Mouse (Mus musculus) limb, embryonic 14.5 days (tissue): ENCODE results near the gene Ang2. TPM values are rescaled to one million over a fixed set of nuclear protein-coding genes. Genes with fewer than 3 reads are reported as not detected.
"Not testable (repeated sequence)": the region's sequence is repeated elsewhere in the genome, so short reads cannot be mapped to it uniquely, and the experiment has no call there.

Experiments
- ATAC-seq: fragments of 200-750 bp; cut with Nextera tagmentation; 2 replicates; pipeline ENCODE4 v1.8.0; 2017; ENCODE audit warnings: low read depth, moderate number of reproducible peaks, moderate TSS enrichment; ENCODE audit not compliant: low FRiP score
- DNase-seq: peaks from one replicate; pipeline ENCODE4 v3.0.0-alpha.2; 2015; ENCODE audit warnings: low spot score
- H3K27ac ChIP-seq: fragments of 300-500 bp; sonication (generic); replicated peaks from 2 replicates; pipeline ENCODE4 v1.5.1; 2014; ENCODE audit warnings: low read depth, mild to moderate bottlenecking, low read length, moderate library complexity, mixed read lengths
- H3K27me3 ChIP-seq: fragments of 300-500 bp; sonication (generic); 2 replicates; pipeline ENCODE4 v1.6.1; 2014; ENCODE audit warnings: low read length, mixed read lengths; ENCODE audit not compliant: control insufficient read depth, insufficient read depth
- H3K36me3 ChIP-seq: fragments of 300-500 bp; sonication (generic); 2 replicates; pipeline ENCODE4 v1.6.1; 2014; ENCODE audit warnings: mild to moderate bottlenecking, low read length, moderate library complexity, mixed read lengths; ENCODE audit not compliant: control insufficient read depth, insufficient read depth
- H3K4me1 ChIP-seq: fragments of 300-500 bp; sonication (generic); 2 replicates; pipeline ENCODE4 v1.6.1; 2014; ENCODE audit warnings: antibody characterized with exemption, low read length, mixed read lengths; ENCODE audit not compliant: control insufficient read depth, insufficient read depth
- H3K4me2 ChIP-seq: fragments of 300-500 bp; sonication (generic); replicated peaks from 2 replicates; pipeline ENCODE4 v1.6.1; 2014; ENCODE audit warnings: low read depth, mild to moderate bottlenecking, low read length, moderate library complexity; ENCODE audit not compliant: severe bottlenecking
- H3K4me3 ChIP-seq: fragments of 300-500 bp; sonication (generic); replicated peaks from 2 replicates; pipeline ENCODE4 v1.5.1; 2014; ENCODE audit warnings: low read length
- H3K9ac ChIP-seq: fragments of 300-500 bp; sonication (generic); 2 replicates; pipeline ENCODE4 v1.6.1; 2014; ENCODE audit warnings: mild to moderate bottlenecking, low read depth, low read length, moderate library complexity; ENCODE audit not compliant: severe bottlenecking
- H3K9me3 ChIP-seq: fragments of 300-500 bp; sonication (generic); 2 replicates; pipeline ENCODE4 v1.6.1; 2016; ENCODE audit warnings: low read length; ENCODE audit not compliant: control insufficient read depth
- POLR2A ChIP-seq: fragments of 200-500 bp; IDR thresholded peaks from 2 replicates; pipeline ENCODE4 v1.8.0; 2012; ENCODE audit warnings: inconsistent platforms, mild to moderate bottlenecking, moderate library complexity, borderline replicate concordance; ENCODE audit not compliant: insufficient read depth, insufficient read length; ENCODE audit errors: extremely low read depth
- WGBS: fragments of 180-500 bp; shearing (Covaris S2); extraction: QIAGEN DNeasy Blood & Tissue Kit; methylation state at CpG from one replicate; pipeline ENCODE4 v1.1.7; 2014; 5-methylcytosine and 5-hydroxymethylcytosine counted together
- polyA plus RNA-seq, 2 experiments: library from polyadenylated mRNA; depleted of rRNA in 1 of 2; stranded (reverse) in 1 of 2; unstranded in 1 of 2; fragments of >200 nt; fragmentation: Nextera tagmentation in 1 of 2; extraction: Ambion mirVana in 1 of 2; gene quantifications; 2 replicates each; pipeline versions ENCODE4 v1.2.1 to v1.2.3; 2012 to 2014

Gene Ang2
- polyA plus RNA-seq (2012; rRNA removed) = not detected in 2 replicates
- polyA plus RNA-seq (2014; fragmentation: Nextera tagmentation; extraction: Ambion mirVana) = not detected in 2 replicates

GRCm38 (mm10) chr14:51199098-51200023 lies at the start of gene Ang2:
Ang2 (minus strand) TSS chr14:51199148.
- no peak for TF ChIP-seq POLR2A
- Histone ChIP-seq H3K27ac (no peak within 1 kb of the TSS), H3K36me3 (no peaks in the 10 kb centered on the region), H3K4me3 (no peak within 1 kb of the TSS), H3K9me3 (no peaks in the 10 kb centered on the region), H3K9ac (no peak within 1 kb of the TSS), H3K4me2 (no peak within 1 kb of the TSS), H3K27me3 (no peaks in the 10 kb centered on the region), H3K4me1 (no peaks in the 10 kb centered on the region)
- 75% methylated on average over 5 of the region's 5 CpGs for WGBS
- ATAC-seq (no peak), DNase-seq (no peak)

GRCm38 (mm10) chr14:51247736-51248135 lies 48.8 kb upstream of the Ang2 start:
- H3K9me3 ChIP-seq = no peaks in the 10 kb centered on the region
- no peaks in the 10 kb centered on the region for H3K27me3 ChIP-seq
- H3K27ac ChIP-seq = no peak overlapping the region
- no peaks in the 10 kb centered on the region for H3K36me3 ChIP-seq
- ATAC-seq (no peak), DNase-seq (no peak)
- no peak overlapping the region for H3K9ac ChIP-seq
- H3K4me3 ChIP-seq = no peak overlapping the region
- H3K4me1 ChIP-seq = no peaks in the 10 kb centered on the region
- TF ChIP-seq POLR2A = no peak
- WGBS = 88% methylated on average over 1 of the region's 1 CpGs
- no peak overlapping the region for H3K4me2 ChIP-seq

GRCm38 (mm10) chr14:51240899-51241298 lies 42.0 kb upstream of the Ang2 start:
- Histone ChIP-seq H3K9ac (no peak overlapping the region), H3K27me3 (no peaks in the 10 kb centered on the region), H3K27ac (no peak overlapping the region), H3K4me3 (no peak overlapping the region), H3K9me3 (no peaks in the 10 kb centered on the region), H3K4me1 (no peaks in the 10 kb centered on the region), H3K36me3 (no peaks in the 10 kb centered on the region), H3K4me2 (no peak overlapping the region)
- DNase-seq (no peak), ATAC-seq (no peak)
- TF ChIP-seq POLR2A = no peak

GRCm38 (mm10) chr14:51237488-51237887 lies 38.5 kb upstream of the Ang2 start:
- not testable (repeated sequence) for H3K36me3 ChIP-seq, H3K4me3 ChIP-seq, H3K9ac ChIP-seq, H3K9me3 ChIP-seq, H3K4me2 ChIP-seq, H3K4me1 ChIP-seq, H3K27ac ChIP-seq, H3K27me3 ChIP-seq, DNase-seq, ATAC-seq
- WGBS = 69% methylated on average over 1 of the region's 1 CpGs

- ATAC-seq, H3K36me3 ChIP-seq, H3K4me3 ChIP-seq, DNase-seq, H3K27me3 ChIP-seq, H3K4me1 ChIP-seq, H3K9ac ChIP-seq, H3K27ac ChIP-seq, H3K9me3 ChIP-seq, H3K4me2 ChIP-seq: not testable (repeated sequence)
- 45% methylated on average over 4 of the region's 4 CpGs for WGBS
These were observed 30.7 kb upstream of the Ang2 start for GRCm38 (mm10) chr14:51229657-51230056.

- H3K9ac ChIP-seq, H3K4me2 ChIP-seq, H3K27me3 ChIP-seq, H3K4me3 ChIP-seq, H3K9me3 ChIP-seq, H3K27ac ChIP-seq, ATAC-seq, H3K4me1 ChIP-seq, H3K36me3 ChIP-seq, DNase-seq: not testable (repeated sequence)
- WGBS = 87% methylated on average over 3 of the region's 3 CpGs
These were observed 21.1 kb upstream of the Ang2 start for GRCm38 (mm10) chr14:51220075-51220474.
